Mouse (Mus musculus) brown adipose tissue, adult 24 weeks (tissue): Measurements from ENCODE around the gene Tgfbr3l. TPM values are rescaled to one million over a fixed set of nuclear protein-coding genes. Genes with fewer than 3 reads are reported as not detected.

Experiments
- H3K27ac ChIP-seq: fragments of 200-500 bp; replicated peaks from 2 replicates; pipeline ENCODE4 v1.5.1; 2012; ENCODE audit warnings: low read depth, mild to moderate bottlenecking, low read length
- H3K4me1 ChIP-seq: fragments of 200-500 bp; 2 replicates; pipeline ENCODE4 v1.6.1; 2012; ENCODE audit warnings: low read length, mixed read lengths; ENCODE audit not compliant: control insufficient read depth, insufficient read depth, insufficient read length
- H3K4me3 ChIP-seq: fragments of 200-500 bp; 2 replicates; pipeline ENCODE4 v1.5.1; 2012; ENCODE audit warnings: low read depth, mild to moderate bottlenecking, low read length, moderate library complexity; ENCODE audit not compliant: insufficient read depth
- polyA plus RNA-seq: library from polyadenylated mRNA; stranded (reverse); fragments of >200 nt; gene quantifications from 2 replicates; pipeline ENCODE4 v1.2.4, GENCODE M21; 2012; ENCODE audit not compliant: missing spikeins, insufficient read depth, insufficient read length

Gene Tgfbr3l
- polyA plus RNA-seq, 1 experiment = 1.5 TPM

- Histone ChIP-seq H3K4me3 (no peak overlapping the region), H3K4me1 (no peaks in the 10 kb centered on the region), H3K27ac (no peak overlapping the region)
These were observed 21.7 kb upstream of the Tgfbr3l start for GRCm38 (mm10) chr8:4226323-4226722.

GRCm38 (mm10) chr8:4226739-4227347 is 21.2 kb upstream of the Tgfbr3l start, which contains the start of gene Lrrc8e:
Gene Lrrc8e (plus strand): TSS chr8:4226827.
- Histone ChIP-seq H3K27ac (no peak within 1 kb of the TSS), H3K4me1 (no peaks in the 10 kb centered on the region), H3K4me3 (peak within 1 kb of the TSS; percentile 32)

- Histone ChIP-seq H3K27ac (no peak overlapping the region), H3K4me1 (no peaks in the 10 kb centered on the region), H3K4me3 (no peak overlapping the region)
These were observed 20.1 kb upstream of the Tgfbr3l start for GRCm38 (mm10) chr8:4227919-4228318.

GRCm38 (mm10) chr8:4229784-4230183 is 18.2 kb upstream of the Tgfbr3l start:
- Histone ChIP-seq H3K4me1 (no peaks in the 10 kb centered on the region), H3K27ac (no peak overlapping the region), H3K4me3 (no peak overlapping the region)

DNA sequence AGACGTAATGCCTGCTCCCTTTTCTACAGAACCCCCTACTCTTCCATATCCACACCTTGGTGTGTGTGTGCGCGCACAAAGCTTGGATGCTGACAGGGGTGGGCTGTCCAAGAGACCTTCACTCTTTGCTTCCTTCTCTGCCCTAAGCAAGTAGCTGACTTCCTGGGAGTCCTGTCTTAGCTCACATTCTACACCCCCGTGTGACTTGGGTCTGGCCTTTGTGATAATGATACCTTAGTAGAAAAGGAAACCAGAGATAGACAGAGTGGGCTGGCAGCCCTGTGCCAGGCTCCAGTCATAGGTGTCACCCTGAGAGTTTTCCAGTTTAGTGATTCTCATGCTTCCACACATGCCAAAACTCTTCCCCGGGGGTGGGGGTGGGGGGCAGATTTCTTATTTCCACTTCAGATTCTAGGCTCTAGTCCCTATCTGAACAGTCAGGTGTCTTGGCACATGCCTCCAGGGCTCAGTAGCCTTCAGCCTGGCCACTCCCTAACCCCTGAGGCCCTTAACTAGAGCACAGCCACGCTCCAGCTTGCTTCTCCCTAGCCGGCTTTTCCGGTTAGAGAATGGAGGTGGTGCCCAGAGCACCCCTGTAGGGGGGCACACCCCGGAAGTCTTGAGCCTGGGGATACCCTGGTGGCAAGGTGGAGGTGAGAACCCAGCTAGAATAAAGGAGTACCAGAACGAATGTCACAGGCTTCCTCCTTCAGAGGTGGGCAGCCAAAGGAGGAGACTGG is 17.2 kb upstream of the Tgfbr3l start:
- H3K4me3 ChIP-seq = no peak overlapping the region
- no peaks in the 10 kb centered on the region for H3K4me1 ChIP-seq
- no peak overlapping the region for H3K27ac ChIP-seq

DNA sequence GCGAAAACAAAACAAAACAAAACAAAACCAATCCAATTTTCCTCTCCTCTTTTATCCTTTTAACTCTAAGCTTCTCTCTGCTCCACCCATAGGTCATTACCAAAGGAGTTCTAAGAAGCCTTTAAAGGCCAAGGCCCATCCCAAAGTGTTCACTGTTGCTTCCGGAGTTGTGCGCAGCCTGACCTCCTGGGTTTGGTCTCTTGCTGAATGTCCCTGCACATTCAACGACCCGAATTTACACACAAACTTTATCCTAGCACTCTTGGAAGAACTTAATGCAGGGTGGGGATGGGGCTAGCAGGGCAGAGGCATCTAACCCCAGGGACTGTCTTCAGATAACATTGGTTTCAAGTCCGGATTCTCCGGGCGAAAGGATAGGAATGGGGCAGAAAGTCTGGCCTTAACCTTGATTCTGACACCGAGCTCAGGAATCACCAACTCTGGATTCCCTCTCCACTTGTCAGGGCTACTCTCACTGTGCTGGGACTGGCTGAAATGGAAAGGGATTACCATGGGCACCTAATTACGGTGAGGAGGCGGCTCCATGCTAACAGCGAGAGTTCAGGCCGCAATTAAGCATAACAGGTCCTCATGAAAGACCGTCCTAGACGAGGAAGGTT is 10.1 kb upstream of the Tgfbr3l start:
- Histone ChIP-seq H3K4me1 (peaks cover 5% of the 10 kb centered on the region), H3K27ac (peak overlapping the region; percentile 89), H3K4me3 (peak overlapping the region; percentile 65)

DNA sequence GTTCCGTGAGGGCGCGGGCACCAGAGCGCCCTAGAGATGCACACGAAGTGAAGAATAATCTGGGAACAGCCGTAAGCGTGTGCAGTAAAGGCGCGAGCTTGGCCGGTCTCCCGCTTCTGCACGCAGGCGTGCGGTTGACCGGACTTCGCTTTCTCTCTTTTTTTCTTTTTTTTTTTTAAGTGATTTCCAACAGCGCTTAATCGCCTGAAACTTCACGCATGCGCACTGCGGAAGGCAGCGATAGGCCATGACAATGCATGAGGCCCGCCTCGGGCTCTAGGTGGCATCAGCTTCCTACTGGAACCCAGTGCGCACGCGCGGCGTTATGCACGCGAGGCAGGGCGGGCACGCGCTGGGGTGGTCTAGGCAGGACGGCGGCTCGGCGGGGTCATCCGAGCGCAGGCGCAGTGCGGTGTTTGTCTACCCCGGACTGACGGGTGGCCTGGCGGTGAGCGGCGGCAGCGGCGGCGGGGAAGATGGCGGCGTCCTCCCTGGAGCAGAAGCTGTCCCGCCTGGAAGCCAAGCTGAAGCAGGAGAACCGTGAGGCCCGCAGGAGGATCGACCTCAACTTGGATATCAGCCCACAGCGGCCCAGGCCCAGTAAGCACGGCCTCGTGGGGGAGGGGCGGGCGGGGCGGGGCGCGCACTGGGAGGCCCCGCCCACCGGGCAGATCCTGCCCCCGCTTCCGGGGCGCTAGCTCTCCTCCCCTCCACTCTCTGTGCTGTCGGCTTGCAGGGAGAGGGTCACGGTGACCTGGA is 9.4 kb upstream of the Tgfbr3l start, which contains the start of the genes Map2k7 and Gm49320:
Gene Map2k7 (plus strand): TSS at position 307 of the 759 bp plus-strand sequence.
Gene Gm49320 (plus strand): TSS at position 432 of the 759 bp plus-strand sequence.
- H3K4me3 ChIP-seq = peak within 1 kb of the TSS; percentile 77
- H3K27ac ChIP-seq = peak within 1 kb of the TSS; percentile 89
- peaks cover 5% of the 10 kb centered on the region for H3K4me1 ChIP-seq

- H3K4me3 ChIP-seq = peak overlapping the region; percentile 77
- peaks cover 5% of the 10 kb centered on the region for H3K4me1 ChIP-seq
- H3K27ac ChIP-seq = peak overlapping the region; percentile 71
These were observed 8.7 kb upstream of the Tgfbr3l start for GRCm38 (mm10) chr8:4239193-4239890.

GRCm38 (mm10) chr8:4245061-4245460 is 3.0 kb upstream of the Tgfbr3l start:
- Histone ChIP-seq H3K27ac (no peak overlapping the region), H3K4me3 (no peak overlapping the region), H3K4me1 (no peaks in the 10 kb centered on the region)

DNA sequence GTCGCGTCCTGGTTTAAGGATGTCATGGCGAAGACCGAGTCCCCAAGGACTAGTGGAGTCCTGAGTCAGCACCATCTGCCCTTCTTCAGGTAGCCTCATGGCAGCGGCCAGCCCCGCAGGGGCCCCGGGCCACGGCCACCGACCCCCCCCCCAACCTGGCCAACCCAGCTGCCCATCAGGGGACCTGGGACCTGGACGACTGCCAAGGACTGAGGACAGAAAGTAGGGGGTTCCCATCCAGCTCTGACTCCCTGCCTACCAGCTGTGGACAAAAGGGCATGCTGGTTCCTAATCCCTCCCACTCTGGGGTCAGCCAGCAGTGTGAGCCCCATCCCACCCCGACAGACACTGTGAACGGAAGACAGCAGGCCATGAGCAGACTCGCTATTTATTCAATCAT is 2.3 kb upstream of the Tgfbr3l start:
- Histone ChIP-seq H3K4me3 (no peak overlapping the region), H3K27ac (no peak overlapping the region), H3K4me1 (no peaks in the 10 kb centered on the region)

DNA sequence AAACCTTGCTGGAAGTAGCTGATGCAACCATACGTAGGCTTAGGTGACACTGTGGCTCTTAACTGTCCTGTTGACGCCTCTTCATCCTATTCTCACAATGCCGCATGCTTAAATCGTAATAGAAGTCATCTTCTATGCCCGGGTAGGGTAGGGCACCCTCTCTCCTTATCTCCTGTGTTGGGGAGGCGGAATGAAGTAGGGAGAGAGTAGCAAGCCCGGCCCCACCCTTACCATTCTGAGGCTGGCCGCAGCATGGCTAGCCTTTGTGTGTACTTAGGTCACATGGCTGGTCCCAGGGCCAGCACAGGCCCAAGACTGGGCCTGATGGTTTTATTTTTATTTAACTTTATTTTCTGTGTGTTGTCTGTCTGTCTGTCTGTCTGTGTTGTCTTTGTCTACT is 773 bp upstream of the Tgfbr3l start:
- Histone ChIP-seq H3K27ac (no peak overlapping the region), H3K4me1 (no peaks in the 10 kb centered on the region), H3K4me3 (no peak overlapping the region)

DNA sequence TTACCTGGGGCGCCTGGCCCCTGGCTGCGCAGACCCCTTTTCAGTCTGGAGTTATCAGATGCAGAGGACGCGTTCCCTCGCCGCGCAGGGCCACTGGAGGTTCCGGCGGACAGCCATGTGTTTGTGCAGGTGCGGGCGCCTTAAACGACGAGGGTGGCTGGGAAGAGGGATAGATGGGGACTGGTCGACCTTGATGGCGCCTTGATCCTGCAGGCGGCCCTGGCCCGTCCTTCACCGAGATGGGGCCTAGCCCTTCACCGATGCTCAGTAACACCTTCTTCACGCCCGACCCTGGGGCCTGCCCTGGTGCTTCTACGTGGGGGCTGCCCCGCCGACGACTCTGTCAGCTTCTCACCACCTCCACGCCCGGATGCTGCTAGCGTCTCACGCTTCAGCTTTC is 1.2 kb downstream of the Tgfbr3l start:
- Histone ChIP-seq H3K27ac (no peak overlapping the region), H3K4me1 (peaks cover 2% of the 10 kb centered on the region; the same call in 1 of the 2 replicates), H3K4me3 (no peak overlapping the region)

DNA sequence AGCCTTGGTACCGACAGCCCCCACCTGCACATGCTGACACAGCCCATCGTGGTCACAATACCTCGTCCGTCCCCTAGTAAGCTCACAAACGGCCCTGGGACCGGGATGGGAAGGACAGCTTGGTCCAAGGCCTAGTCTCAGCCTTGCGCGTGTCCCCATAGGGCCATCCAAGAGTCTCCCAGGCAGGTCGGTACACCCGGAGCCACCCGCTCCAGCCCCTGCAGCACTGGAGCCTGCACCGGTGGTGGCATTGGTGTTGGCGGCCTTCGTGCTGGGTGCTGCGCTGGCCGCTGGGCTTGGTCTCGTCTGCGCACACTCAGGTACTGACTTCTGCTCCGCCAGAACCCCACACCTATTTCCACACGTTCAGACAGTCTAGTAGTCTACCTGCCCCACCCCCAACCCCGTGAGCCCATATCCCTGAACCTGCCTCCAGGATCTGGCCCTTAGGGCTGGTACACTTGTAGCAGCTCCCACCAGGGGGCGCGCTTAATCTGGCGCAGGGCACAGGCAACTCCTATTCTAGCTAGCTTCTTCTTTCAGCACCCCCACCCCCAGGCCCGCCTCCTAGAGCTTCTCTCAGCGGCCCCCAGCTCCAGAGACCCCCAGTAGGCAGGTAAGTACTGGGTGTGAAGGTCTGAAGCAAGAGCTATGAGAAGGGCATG is 2.4 kb downstream of the Tgfbr3l start:
- Histone ChIP-seq H3K4me1 (peaks cover 2% of the 10 kb centered on the region; the same call in 1 of the 2 replicates), H3K27ac (no peak overlapping the region), H3K4me3 (no peak overlapping the region)
